Mouse (Mus musculus) kidney, adult 2 months (tissue): ENCODE measurements around the gene Ror2.

Experiments
- CTCF ChIP-seq: fragments of 200-500 bp; conservative IDR thresholded peaks from 2 replicates; pipeline ENCODE4 v1.5.1; 2011; ENCODE audit warnings: low read depth, mild to moderate bottlenecking, control low read depth, low read length, moderate library complexity, mixed read lengths; ENCODE audit not compliant: insufficient read depth, insufficient read length
- POLR2A ChIP-seq: fragments of 200-500 bp; IDR thresholded peaks from one replicate; pipeline ENCODE4 v1.6.1; 2011; ENCODE audit warnings: low read depth, low read length, control low read depth

DNA sequence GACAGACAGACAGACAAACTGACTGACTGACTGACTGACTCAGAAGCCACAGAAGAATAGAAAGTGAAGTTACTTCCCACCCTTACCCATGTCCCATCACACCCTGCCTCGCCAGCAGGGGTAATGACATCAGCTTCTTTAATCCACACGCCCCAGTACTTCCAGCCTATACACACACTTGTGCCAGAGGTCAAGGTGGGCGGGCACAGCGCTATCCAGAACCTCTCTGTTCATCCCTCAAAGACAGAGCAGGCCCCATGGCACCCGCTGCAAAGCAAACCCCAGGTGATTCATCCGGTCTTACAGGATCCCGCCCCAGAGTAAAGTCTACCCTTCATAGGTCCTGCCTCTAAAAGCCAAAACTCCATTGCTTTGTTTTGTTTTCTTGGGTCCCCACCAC is 53.5 kb downstream of the Ror2 start:
- TF ChIP-seq POLR2A (no peak), CTCF (no peak)
